Mouse (Mus musculus) MEL-GATA-1-ER (cell line): ENCODE results near the gene Abo.
A peak's percentile ranks its signal among the peaks of the same experiment; 100 is the strongest.

Source experiments
- DNase-seq: peaks from one replicate; pipeline ENCODE4 v3.0.0-alpha.2; 2012; ENCODE audit warnings: low read depth; ENCODE audit errors: extremely low read depth

Abo gene

GRCm38 (mm10) chr2:26870666-26871065 is 5.9 kb upstream of the Abo start:
- no peak for DNase-seq

GRCm38 (mm10) chr2:26862856-26863255 is 1.9 kb downstream of the Abo start:
- DNase-seq, result peak; percentile 6

- peak; percentile 26 for DNase-seq
These were observed 17.1 kb downstream of the Abo start for GRCm38 (mm10) chr2:26847706-26848105.

- no peak for DNase-seq
These were observed 32.3 kb downstream of the Abo start for GRCm38 (mm10) chr2:26832478-26832877.

- DNase-seq, result no peak
These were observed 36.7 kb downstream of the Abo start for GRCm38 (mm10) chr2:26828047-26828446.

GRCm38 (mm10) chr2:26827261-26827975 is 37.4 kb downstream of the Abo start:
- no peak for DNase-seq
